Mouse (Mus musculus) liver, embryonic 14.5 days (tissue): ENCODE measurements around the gene Accs.

Experiments
- CTCF ChIP-seq: IDR thresholded peaks from 2 replicates; pipeline ENCODE4 v1.5.1; 2016; ENCODE audit warnings: antibody characterized with exemption, low read depth, control low read depth
- EP300 ChIP-seq: IDR thresholded peaks from 2 replicates; pipeline ENCODE4 v1.6.1; 2016; ENCODE audit warnings: antibody characterized with exemption, low read depth

- TF ChIP-seq CTCF, result no peak
- TF ChIP-seq EP300, result no peak
Observed at GRCm38 (mm10) chr2:93858845-93859244, 9.1 kb upstream of the Accs start.
